Mouse (Mus musculus): Measurements from ENCODE around the gene Pld6. TPM values are rescaled to one million over a fixed set of nuclear protein-coding genes. Genes with fewer than 3 reads are reported as not detected.

Pld6 gene
- total and polyA plus RNA-seq, 2 experiments from 2014 or later: 3.3 TPM; not detected in 1

DNA sequence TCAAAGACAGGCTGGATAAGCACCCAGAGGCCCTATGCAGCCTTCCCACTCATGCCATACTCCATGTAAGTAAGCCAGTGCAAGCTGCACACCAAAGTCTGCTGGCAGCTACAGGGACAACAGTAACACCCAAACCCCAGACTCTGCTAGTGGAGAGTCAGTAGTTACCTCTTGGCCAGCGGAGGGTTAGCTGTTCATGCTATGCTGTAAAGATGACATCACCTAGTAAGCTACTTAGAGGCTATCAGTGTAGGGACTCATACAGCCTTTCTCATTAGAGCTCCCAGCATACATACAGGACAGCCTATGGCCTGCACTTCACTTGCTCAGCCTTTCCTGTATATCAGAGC, 8.6 kb downstream of the Pld6 start:
- peaks cover 37% of the 10 kb centered on the region for H3K36me3 ChIP-seq (replicated peaks; ENCODE audit: control insufficient read depth, insufficient read depth, low read length)

GRCm38 (mm10) chr11:59778181-59778873, 9.1 kb downstream of the Pld6 start:
- 59% methylated on average over 9 of the region's 9 CpGs for WGBS
- peak; percentile 73 for ATAC-seq (ENCODE audit: insufficient read depth, low read depth)
- H3K36me3 ChIP-seq (replicated peaks; ENCODE audit: control insufficient read depth, insufficient read depth, low read length): peaks cover 42% of the 10 kb centered on the region

More for the DNA sequence above, 8.6 kb downstream of the Pld6 start:
- WGBS: 47% methylated on average over 1 of the region's 1 CpGs
- no peak overlapping the region for H3K27ac ChIP-seq (ENCODE audit: low read depth)
- peak; percentile 20; the same call in 1 of the 2 replicates for ATAC-seq (ENCODE audit: insufficient read depth, low read depth)
- H3K9ac ChIP-seq (replicated peaks; ENCODE audit: low read depth, low read length): no peak overlapping the region
- TF ChIP-seq EP300 (IDR thresholded peaks at IDR 0.05; ENCODE audit: low read depth) (no peak), CTCF (IDR thresholded peaks at IDR 0.05; ENCODE audit: low read depth) (no peak)
- no peaks in the 10 kb centered on the region for H3K9me3 ChIP-seq (replicated peaks; ENCODE audit: control insufficient read depth, low read length)
- no peaks in the 10 kb centered on the region for H3K27me3 ChIP-seq (ENCODE audit: control insufficient read depth, insufficient read depth, low read length)
- no peak overlapping the region for H3K4me3 ChIP-seq (ENCODE audit: low read depth, low read length)
- no peak for DNase-seq (ENCODE audit: low spot score)
- H3K4me1 ChIP-seq (ENCODE audit: control insufficient read depth, insufficient read depth): peaks cover 7% of the 10 kb centered on the region
- H3K4me2 ChIP-seq (ENCODE audit: low read depth, low read length): no peak overlapping the region

GRCm38 (mm10) chr11:59777259-59777658, 10.2 kb downstream of the Pld6 start:
- Histone ChIP-seq H3K9me3 (replicated peaks; ENCODE audit: control insufficient read depth, low read length) (no peaks in the 10 kb centered on the region), H3K36me3 (replicated peaks; ENCODE audit: control insufficient read depth, insufficient read depth, low read length) (peaks cover 52% of the 10 kb centered on the region), H3K27me3 (ENCODE audit: control insufficient read depth, insufficient read depth, low read length) (no peaks in the 10 kb centered on the region), H3K4me1 (ENCODE audit: control insufficient read depth, insufficient read depth) (peaks cover 18% of the 10 kb centered on the region), H3K9ac (replicated peaks; ENCODE audit: low read depth, low read length) (no peak overlapping the region), H3K4me2 (ENCODE audit: low read depth, low read length) (no peak overlapping the region), H3K27ac (ENCODE audit: low read depth) (no peak overlapping the region), H3K4me3 (ENCODE audit: low read depth, low read length) (no peak overlapping the region)
- WGBS: 70% methylated on average over 5 of the region's 5 CpGs
- no peak for DNase-seq (ENCODE audit: low spot score)
- TF ChIP-seq CTCF (IDR thresholded peaks at IDR 0.05; ENCODE audit: low read depth) (no peak), EP300 (IDR thresholded peaks at IDR 0.05; ENCODE audit: low read depth) (no peak)
- no peak for ATAC-seq (ENCODE audit: insufficient read depth, low read depth)

More at GRCm38 (mm10) chr11:59778181-59778873, 9.1 kb downstream of the Pld6 start:
- peaks cover 10% of the 10 kb centered on the region for H3K4me1 ChIP-seq (ENCODE audit: control insufficient read depth, insufficient read depth)
- no peak overlapping the region for H3K9ac ChIP-seq (replicated peaks; ENCODE audit: low read depth, low read length)
- H3K27me3 ChIP-seq (ENCODE audit: control insufficient read depth, insufficient read depth, low read length): no peaks in the 10 kb centered on the region
- peak; percentile 73 for DNase-seq (ENCODE audit: low spot score)
- no peaks in the 10 kb centered on the region for H3K9me3 ChIP-seq (replicated peaks; ENCODE audit: control insufficient read depth, low read length)
- H3K4me3 ChIP-seq (ENCODE audit: low read depth, low read length): no peak overlapping the region
- no peak for TF ChIP-seq EP300 (IDR thresholded peaks at IDR 0.05; ENCODE audit: low read depth)
- TF ChIP-seq CTCF (IDR thresholded peaks at IDR 0.05; ENCODE audit: low read depth): peak; percentile 95
- H3K4me2 ChIP-seq (ENCODE audit: low read depth, low read length): no peak overlapping the region
- no peak overlapping the region for H3K27ac ChIP-seq (ENCODE audit: low read depth)

GRCm38 (mm10) chr11:59775435-59776148, 11.9 kb downstream of the Pld6 start:
- TF ChIP-seq CTCF (IDR thresholded peaks at IDR 0.05; ENCODE audit: low read depth): peak; percentile 13; the same call in 1 of the 2 replicates
- no peak for TF ChIP-seq EP300 (IDR thresholded peaks at IDR 0.05; ENCODE audit: low read depth)
- Histone ChIP-seq H3K36me3 (replicated peaks; ENCODE audit: control insufficient read depth, insufficient read depth, low read length) (peaks cover 68% of the 10 kb centered on the region), H3K4me2 (ENCODE audit: low read depth, low read length) (no peak overlapping the region), H3K4me3 (ENCODE audit: low read depth, low read length) (no peak overlapping the region), H3K9me3 (replicated peaks; ENCODE audit: control insufficient read depth, low read length) (no peaks in the 10 kb centered on the region), H3K9ac (replicated peaks; ENCODE audit: low read depth, low read length) (no peak overlapping the region), H3K27ac (ENCODE audit: low read depth) (no peak overlapping the region), H3K4me1 (ENCODE audit: control insufficient read depth, insufficient read depth) (peaks cover 16% of the 10 kb centered on the region), H3K27me3 (ENCODE audit: control insufficient read depth, insufficient read depth, low read length) (no peaks in the 10 kb centered on the region)
- WGBS: 88% methylated on average over 13 of the region's 13 CpGs
- no peak for DNase-seq (ENCODE audit: low spot score)
- ATAC-seq (ENCODE audit: insufficient read depth, low read depth): no peak

- DNase-seq (ENCODE audit: low spot score) (no peak), ATAC-seq (ENCODE audit: insufficient read depth, low read depth) (no peak)
- H3K9ac ChIP-seq (replicated peaks; ENCODE audit: low read depth, low read length): no peak overlapping the region
- no peaks in the 10 kb centered on the region for H3K27me3 ChIP-seq (ENCODE audit: control insufficient read depth, insufficient read depth, low read length)
- no peak overlapping the region for H3K27ac ChIP-seq (ENCODE audit: low read depth)
- 61% methylated on average over 4 of the region's 4 CpGs for WGBS
- peaks cover 79% of the 10 kb centered on the region for H3K36me3 ChIP-seq (replicated peaks; ENCODE audit: control insufficient read depth, insufficient read depth, low read length)
- TF ChIP-seq CTCF (IDR thresholded peaks at IDR 0.05; ENCODE audit: low read depth): no peak
- TF ChIP-seq EP300 (IDR thresholded peaks at IDR 0.05; ENCODE audit: low read depth): no peak
- H3K4me2 ChIP-seq (ENCODE audit: low read depth, low read length): no peak overlapping the region
- H3K4me1 ChIP-seq (ENCODE audit: control insufficient read depth, insufficient read depth): peaks cover 11% of the 10 kb centered on the region
- no peak overlapping the region for H3K4me3 ChIP-seq (ENCODE audit: low read depth, low read length)
- H3K9me3 ChIP-seq (replicated peaks; ENCODE audit: control insufficient read depth, low read length): no peaks in the 10 kb centered on the region
Observed at GRCm38 (mm10) chr11:59774522-59774921, 12.9 kb downstream of the Pld6 start.
